9 mouse cellular contexts compared by ENCODE assay signal in genomic region chr5:118108124-118108793, GRCm38 (mm10). TPM values are rescaled to one million over a fixed set of nuclear protein-coding genes. Genes with fewer than 3 reads are reported as not detected.
DNase-seq lines count a peak whose midpoint lies in the region; ATAC-seq and TF ChIP-seq lines count a peak whose summit lies in the region.
"Had no signal": no experiment of that assay in that cellular context is flagged by ENCODE, and none has a peak within 500 bp of the region (broad histone marks: within the 10 kb centered on the region; RNA-seq: fewer than 3 reads in every experiment).

No protein-coding gene starts in this region.

- H3K4me1 ChIP-seq in hindbrain, embryonic 10.5 days (replicated peaks) = peaks cover 10% of the 10 kb centered on the region
- H3K4me1 ChIP-seq in hindbrain, embryonic 11.5 days (replicated peaks; ENCODE audit: control insufficient read depth, insufficient read depth, low read length) = no peaks in the 10 kb centered on the region
- H3K4me1 ChIP-seq in hindbrain, embryonic 16.5 days (ENCODE audit: control insufficient read depth, insufficient read depth, low read depth, low read length) = peaks cover 21% of the 10 kb centered on the region
- H3K4me1 ChIP-seq in midbrain, postnatal 0 days (ENCODE audit: insufficient read depth, low read length) = peaks cover 10% of the 10 kb centered on the region

- no peak for ATAC-seq in hindbrain, embryonic 11.5 days (ENCODE audit: low FRiP score)
- peak; percentile 82 for ATAC-seq in hindbrain, embryonic 16.5 days
- no peak; the same call in 1 of the 2 replicates for ATAC-seq in midbrain, postnatal 0 days (ENCODE audit: low FRiP score)
- no peak for ATAC-seq in activated CD4-positive, CD25-positive, alpha-beta regulatory T cell, adult 4 months

- DNase-seq in hindbrain, embryonic 10.5 days (ENCODE audit: low spot score) = no peak
- DNase-seq in hindbrain, embryonic 11.5 days (ENCODE audit: low spot score) = no peak
- peak; percentile 92 for DNase-seq in cerebellum, adult 8-10 months
- DNase-seq in midbrain, postnatal 0 days (ENCODE audit: low spot score) = peak; percentile 86
- no peak for DNase-seq in yolk sac, embryonic 10.5 days (ENCODE audit: low spot score)
- DNase-seq in adrenal gland, adult 2 months = no peak

- WGBS in hindbrain, embryonic 10.5 days = 83% methylated on average over 17 of the region's 17 CpGs
- WGBS in hindbrain, embryonic 11.5 days = 81% methylated on average over 17 of the region's 17 CpGs
- 39% methylated on average over 17 of the region's 17 CpGs for WGBS in hindbrain, embryonic 16.5 days
- 46% methylated on average over 17 of the region's 17 CpGs for WGBS in midbrain, postnatal 0 days

- no peak overlapping the region for H3K4me2 ChIP-seq in hindbrain, embryonic 11.5 days (replicated peaks; ENCODE audit: low read depth, low read length)
- no peak overlapping the region for H3K4me2 ChIP-seq in hindbrain, embryonic 16.5 days (ENCODE audit: low read length)
- no peak overlapping the region for H3K4me2 ChIP-seq in midbrain, postnatal 0 days (ENCODE audit: low read depth, low read length, poor library complexity, severe bottlenecking)

- H3K27ac ChIP-seq in hindbrain, embryonic 10.5 days = peak overlapping the region; percentile 9; the same call in 1 of the 2 replicates
- H3K27ac ChIP-seq in hindbrain, embryonic 11.5 days (ENCODE audit: low read depth, low read length) = no peak overlapping the region
- H3K27ac ChIP-seq in hindbrain, embryonic 16.5 days (ENCODE audit: low read depth, low read length) = peak overlapping the region; percentile 73
- H3K27ac ChIP-seq in midbrain, postnatal 0 days (ENCODE audit: low read depth, low read length) = peak overlapping the region; percentile 4; the same call in 1 of the 2 replicates

- no peak overlapping the region for H3K9ac ChIP-seq in hindbrain, embryonic 11.5 days (ENCODE audit: low read depth, low read length)
- peak overlapping the region; percentile 20; the same call in 1 of the 2 replicates for H3K9ac ChIP-seq in hindbrain, embryonic 16.5 days (ENCODE audit: low read depth, low read length)
- H3K9ac ChIP-seq in midbrain, postnatal 0 days (replicated peaks; ENCODE audit: low read length, poor library complexity, severe bottlenecking) = no peak overlapping the region

- H3K36me3 ChIP-seq in hindbrain, embryonic 10.5 days = peaks cover 82% of the 10 kb centered on the region
- no peaks in the 10 kb centered on the region for H3K36me3 ChIP-seq in hindbrain, embryonic 11.5 days (ENCODE audit: control insufficient read depth, insufficient read depth, low read length)
- H3K36me3 ChIP-seq in hindbrain, embryonic 16.5 days (ENCODE audit: control insufficient read depth, insufficient read depth, low read length) = peaks cover 9% of the 10 kb centered on the region; the same call in 1 of the 2 replicates
- peaks cover 27% of the 10 kb centered on the region for H3K36me3 ChIP-seq in midbrain, postnatal 0 days (ENCODE audit: insufficient read depth, low read length)

- H3K9me3 ChIP-seq in hindbrain, embryonic 10.5 days = no peaks in the 10 kb centered on the region; the same call in 1 of the 2 replicates
- no peaks in the 10 kb centered on the region for H3K9me3 ChIP-seq in hindbrain, embryonic 11.5 days (ENCODE audit: control insufficient read depth, low read length)
- no peaks in the 10 kb centered on the region for H3K9me3 ChIP-seq in hindbrain, embryonic 16.5 days (ENCODE audit: control insufficient read depth, low read length)
- no peaks in the 10 kb centered on the region for H3K9me3 ChIP-seq in midbrain, postnatal 0 days (ENCODE audit: low read length)

- H3K27me3 ChIP-seq in hindbrain, embryonic 10.5 days (ENCODE audit: insufficient read depth, poor library complexity, severe bottlenecking) = no peaks in the 10 kb centered on the region
- H3K27me3 ChIP-seq in hindbrain, embryonic 11.5 days (ENCODE audit: control insufficient read depth, insufficient read depth, low read length) = no peaks in the 10 kb centered on the region
- H3K27me3 ChIP-seq in hindbrain, embryonic 16.5 days (replicated peaks; ENCODE audit: control insufficient read depth, insufficient read depth, low read length) = no peaks in the 10 kb centered on the region
- no peaks in the 10 kb centered on the region for H3K27me3 ChIP-seq in midbrain, postnatal 0 days (ENCODE audit: insufficient read depth, low read length)

- TF ChIP-seq CTCF in midbrain, postnatal 0 days (IDR thresholded peaks at IDR 0.05) = no peak

- no peak overlapping the region for H3K4me3 ChIP-seq in hindbrain, embryonic 10.5 days
- no peak overlapping the region for H3K4me3 ChIP-seq in hindbrain, embryonic 11.5 days (ENCODE audit: low read depth, low read length)
- H3K4me3 ChIP-seq in hindbrain, embryonic 16.5 days (ENCODE audit: low read length) = no peak overlapping the region
- no peak overlapping the region for H3K4me3 ChIP-seq in midbrain, postnatal 0 days (ENCODE audit: low read depth, low read length)

RNA-seq across cellular contexts. Expression of gene Fbxw8, which starts 47.0 kb away (rescaled TPM):
- 35.0 and 36.8 TPM in 2 replicates for polyA plus RNA-seq in hindbrain, embryonic 10.5 days (2016; fragmentation: Nextera tagmentation; extraction: Ambion mirVana)
- polyA plus RNA-seq in hindbrain, embryonic 11.5 days (2014; fragmentation: Nextera tagmentation; extraction: Ambion mirVana) = 20.5 and 21.4 TPM in 2 replicates
- polyA plus RNA-seq in hindbrain, embryonic 16.5 days (2015; fragmentation: Nextera tagmentation; extraction: Ambion mirVana) = 18.7 and 21.6 TPM in 2 replicates
- total RNA-seq in midbrain, postnatal 0 days (2014; rRNA removed) = 43.0 and 48.4 TPM in 2 replicates
- 13.6 and 14.4 TPM in 2 replicates for polyA plus RNA-seq in midbrain, postnatal 0 days (2015; fragmentation: Nextera tagmentation; extraction: Ambion mirVana)
- 10 to 100 TPM; 36.0 to 50.1 TPM for total RNA-seq in adrenal gland, adult 2 months (2021)
- 51.8 and 54.6 TPM in 2 replicates for polyA plus RNA-seq in adrenal gland, adult 2 months (2012; rRNA removed)
- polyA plus RNA-seq in activated CD4-positive, CD25-positive, alpha-beta regulatory T cell, adult 4 months (2017; shearing (Covaris generic)) = 1 to 10 TPM; 3.1 to 3.6 TPM

RNA-seq across cellular contexts. Expression of gene Hrk, which starts 56.2 kb away (rescaled TPM):
- polyA plus RNA-seq in hindbrain, embryonic 10.5 days (2016; fragmentation: Nextera tagmentation; extraction: Ambion mirVana) = 0.25 and 0.37 TPM in 2 replicates
- polyA plus RNA-seq in hindbrain, embryonic 11.5 days (2014; fragmentation: Nextera tagmentation; extraction: Ambion mirVana) = 0.68 and 0.90 TPM in 2 replicates
- polyA plus RNA-seq in hindbrain, embryonic 16.5 days (2015; fragmentation: Nextera tagmentation; extraction: Ambion mirVana) = 3.7 and 4.8 TPM in 2 replicates
- total RNA-seq in midbrain, postnatal 0 days (2014; rRNA removed) = 18.2 and 20.0 TPM in 2 replicates
- polyA plus RNA-seq in midbrain, postnatal 0 days (2015; fragmentation: Nextera tagmentation; extraction: Ambion mirVana) = 5.7 and 6.6 TPM in 2 replicates
- not detected for total RNA-seq in adrenal gland, adult 2 months (2021)
- polyA plus RNA-seq in adrenal gland, adult 2 months (2012; rRNA removed) = not detected in 2 replicates
- under 1 TPM in 1 of 2 experiments, not detected in 1; 0.08 TPM for polyA plus RNA-seq in activated CD4-positive, CD25-positive, alpha-beta regulatory T cell, adult 4 months (2017; shearing (Covaris generic))
- polyA plus RNA-seq: limb, embryonic 11.5 days had no signal

Comparison
In these comparisons a context has a peak if more than half of its experiments do, and no peak if none do; other contexts are left out.
1. DNase-seq: peak in cerebellum, adult 8-10 months (single experiment) and midbrain, postnatal 0 days (single experiment); none in hindbrain, embryonic 10.5 days (single experiment), hindbrain, embryonic 11.5 days (single experiment), yolk sac, embryonic 10.5 days (single experiment) and adrenal gland, adult 2 months (single experiment).